ENCODE assay signal across 13 mouse cellular contexts in genomic region chr9:53665428-53665827, GRCm38 (mm10). TPM values are rescaled to one million over a fixed set of nuclear protein-coding genes. Genes with fewer than 3 reads are reported as not detected.
DNase-seq lines count a peak whose midpoint lies in the region; ATAC-seq and TF ChIP-seq lines count a peak whose summit lies in the region.
"Had no signal": no experiment of that assay in that cellular context is flagged by ENCODE, and none has a peak within 500 bp of the region (broad histone marks: within the 10 kb centered on the region; RNA-seq: fewer than 3 reads in every experiment).

No protein-coding gene starts in this region.

- no peak for ATAC-seq in intestine, postnatal 0 days
- ATAC-seq in midbrain, embryonic 16.5 days: no peak

- peak overlapping the region; percentile 85; the same call in 1 of the 2 replicates for H3K4me2 ChIP-seq in intestine, postnatal 0 days (replicated peaks; ENCODE audit: low read depth)
- peak overlapping the region; percentile 94 for H3K4me2 ChIP-seq in midbrain, embryonic 16.5 days (ENCODE audit: low read length)

- no peaks in the 10 kb centered on the region for H3K36me3 ChIP-seq in intestine, postnatal 0 days (ENCODE audit: control insufficient read depth, insufficient read depth)
- H3K36me3 ChIP-seq in midbrain, embryonic 16.5 days (ENCODE audit: control insufficient read depth, insufficient read depth, low read length): no peaks in the 10 kb centered on the region

- H3K27ac ChIP-seq in layer of hippocampus, adult 2 months: no peak overlapping the region
- H3K27ac ChIP-seq in embryonic fibroblast, embryonic 13.5 days (ENCODE audit: insufficient read depth, low read length): no peak overlapping the region
- no peak overlapping the region for H3K27ac ChIP-seq in intestine, postnatal 0 days (ENCODE audit: low read depth, low read length)
- H3K27ac ChIP-seq in midbrain, embryonic 16.5 days (ENCODE audit: low read length): no peak overlapping the region

- no peak for DNase-seq in layer of hippocampus, adult 2 months (ENCODE audit: low spot score in 2 of 2)
- no peak for DNase-seq in layer of hippocampus, adult 8-10 months (ENCODE audit: low spot score in 2 of 2)
- DNase-seq in spleen, postnatal 4 days (ENCODE audit: low spot score in 2 of 2): no peak
- DNase-seq in left cerebral cortex, adult 11 months (ENCODE audit: low spot score): no peak
- DNase-seq in urinary bladder, postnatal 36 days (ENCODE audit: low spot score in 2 of 2): no peak
- DNase-seq: adrenal gland, adult 8-10 months; cerebellum, adult 9-10 months; kidney, adult 9 months; left cerebral cortex, postnatal 4 days had no signal

- no peak for TF ChIP-seq CTCF in layer of hippocampus, adult 2 months (conservative IDR thresholded peaks at IDR 0.05)
- TF ChIP-seq CTCF in embryonic fibroblast, embryonic 13.5 days (IDR thresholded peaks at IDR 0.05; ENCODE audit: borderline replicate concordance, insufficient read depth, low read length): no peak
- no peak for TF ChIP-seq CTCF in intestine, postnatal 0 days (IDR thresholded peaks at IDR 0.05; ENCODE audit: low read depth)

- H3K9me3 ChIP-seq in intestine, postnatal 0 days (ENCODE audit: control insufficient read depth): no peaks in the 10 kb centered on the region
- H3K9me3 ChIP-seq in midbrain, embryonic 16.5 days (replicated peaks; ENCODE audit: control insufficient read depth, low read length, poor library complexity, severe bottlenecking): no peaks in the 10 kb centered on the region

- H3K9ac ChIP-seq in intestine, postnatal 0 days (ENCODE audit: low read depth, low read length): no peak overlapping the region
- H3K9ac ChIP-seq in midbrain, embryonic 16.5 days (ENCODE audit: low read depth, low read length): no peak overlapping the region

- no peaks in the 10 kb centered on the region for H3K27me3 ChIP-seq in intestine, postnatal 0 days (replicated peaks; ENCODE audit: control insufficient read depth, insufficient read depth, low read length)
- no peaks in the 10 kb centered on the region for H3K27me3 ChIP-seq in midbrain, embryonic 16.5 days (ENCODE audit: control insufficient read depth, insufficient read depth, low read depth, low read length)

- H3K4me1 ChIP-seq in embryonic fibroblast, embryonic 13.5 days (ENCODE audit: control insufficient read depth, insufficient read depth, low read length): no peaks in the 10 kb centered on the region
- H3K4me1 ChIP-seq in intestine, postnatal 0 days (replicated peaks; ENCODE audit: control insufficient read depth, insufficient read depth, low read length): peaks cover 4% of the 10 kb centered on the region; the same call in 1 of the 2 replicates
- peaks cover 30% of the 10 kb centered on the region for H3K4me1 ChIP-seq in midbrain, embryonic 16.5 days (ENCODE audit: control insufficient read depth, insufficient read depth, low read length)

- H3K4me3 ChIP-seq in layer of hippocampus, adult 2 months: peak overlapping the region; percentile 100; the same call in 1 of the 2 replicates
- H3K4me3 ChIP-seq in embryonic fibroblast, embryonic 13.5 days (ENCODE audit: insufficient read depth, low read length): peak overlapping the region; percentile 90; the same call in 1 of the 2 replicates
- H3K4me3 ChIP-seq in intestine, postnatal 0 days (ENCODE audit: low read depth, low read length): no peak overlapping the region
- H3K4me3 ChIP-seq in midbrain, embryonic 16.5 days (ENCODE audit: low read depth, low read length): no peak overlapping the region; the same call in 1 of the 2 replicates

- no peak for TF ChIP-seq POLR2A in embryonic fibroblast, embryonic 13.5 days (IDR thresholded peaks at IDR 0.05; ENCODE audit: low read depth, low read length)

RNA-seq across cellular contexts. Expression of gene Cul5, which starts 4.4 kb away (rescaled TPM):
- 10 to 100 TPM; 61.4 to 61.5 TPM for total RNA-seq in layer of hippocampus, adult 2 months (2021)
- 10 to 100 TPM; 49.5 to 62.5 (median 54.1) TPM for total RNA-seq in layer of hippocampus, adult 8-10 months (2022)
- polyA plus RNA-seq in embryonic fibroblast, embryonic 13.5 days (2011; ENCODE audit: insufficient read length, low read depth, missing spikeins): 58.1 and 76.3 TPM in 2 replicates
- polyA plus RNA-seq in intestine, postnatal 0 days (2015; fragmentation: Nextera tagmentation; extraction: Ambion mirVana): 19.0 and 20.2 TPM in 2 replicates
- 35.9 and 40.8 TPM in 2 replicates for polyA plus RNA-seq in midbrain, embryonic 16.5 days (2015; fragmentation: Nextera tagmentation; extraction: Ambion mirVana)

RNA-seq across cellular contexts. Expression of gene Rab39, which starts 40.6 kb away (rescaled TPM):
- total RNA-seq in layer of hippocampus, adult 2 months (2021): 1 to 10 TPM; 1.9 to 2.2 TPM
- total RNA-seq in layer of hippocampus, adult 8-10 months (2022): 1 to 10 TPM; 2.4 to 3.2 (median 2.7) TPM
- polyA plus RNA-seq in embryonic fibroblast, embryonic 13.5 days (2011; ENCODE audit: insufficient read length, low read depth, missing spikeins): not detected in 2 replicates
- 0.25 and 0.33 TPM in 2 replicates for polyA plus RNA-seq in intestine, postnatal 0 days (2015; fragmentation: Nextera tagmentation; extraction: Ambion mirVana)
- polyA plus RNA-seq in midbrain, embryonic 16.5 days (2015; fragmentation: Nextera tagmentation; extraction: Ambion mirVana): 2.0 and 2.2 TPM in 2 replicates
- total RNA-seq: gastrocnemius, adult 18-20 months had no signal

RNA-seq across cellular contexts. Expression of gene Acat1, which starts 55.2 kb away (rescaled TPM):
- 10 to 100 TPM; 63.2 to 65.6 TPM for total RNA-seq in layer of hippocampus, adult 2 months (2021)
- 10 to 100 TPM; 61.7 to 70.1 (median 68.1) TPM for total RNA-seq in layer of hippocampus, adult 8-10 months (2022)
- 46.7 and 75.9 TPM in 2 replicates for polyA plus RNA-seq in embryonic fibroblast, embryonic 13.5 days (2011; ENCODE audit: insufficient read length, low read depth, missing spikeins)
- 204 and 207 TPM in 2 replicates for polyA plus RNA-seq in intestine, postnatal 0 days (2015; fragmentation: Nextera tagmentation; extraction: Ambion mirVana)
- 161 and 167 TPM in 2 replicates for polyA plus RNA-seq in midbrain, embryonic 16.5 days (2015; fragmentation: Nextera tagmentation; extraction: Ambion mirVana)

Comparison
In these comparisons a context has a peak if more than half of its experiments do, and no peak if none do; other contexts are left out.
1. H3K4me3 ChIP-seq: peak in layer of hippocampus, adult 2 months (single experiment) and embryonic fibroblast, embryonic 13.5 days (single experiment); none in intestine, postnatal 0 days (single experiment) and midbrain, embryonic 16.5 days (single experiment).